Mouse (Mus musculus) adrenal gland, adult 8-10 months (tissue): Measurements from ENCODE around the gene Emilin1. TPM values are rescaled to one million over a fixed set of nuclear protein-coding genes. Genes with fewer than 3 reads are reported as not detected.

ENCODE experiments used
- DNase-seq: peaks from one replicate; pipeline ENCODE4 v3.0.0; 2022
- total RNA-seq, 4 experiments: library from RNA; stranded (reverse); gene quantifications; 2 replicates each; pipeline ENCODE4 v1.2.4; 2022

The Emilin1 gene
- total RNA-seq, 4 experiments from 2014 or later: 48.7 to 62.4 (median 51.8) TPM

- no peak for DNase-seq
Measured at GRCm38 (mm10) chr5:30908426-30909299, 4.5 kb upstream of the Emilin1 start.

- no peak for DNase-seq
Measured at GRCm38 (mm10) chr5:30909300-30909659, 3.9 kb upstream of the Emilin1 start.

GRCm38 (mm10) chr5:30909863-30910262, 3.3 kb upstream of the Emilin1 start:
- no peak for DNase-seq

- DNase-seq: no peak
Measured at GRCm38 (mm10) chr5:30910481-30910880, 2.7 kb upstream of the Emilin1 start.

GRCm38 (mm10) chr5:30912156-30912555, 1.0 kb upstream of the Emilin1 start:
- no peak for DNase-seq

- DNase-seq: no peak
Measured at GRCm38 (mm10) chr5:30914101-30914635, 966 bp downstream of the Emilin1 start.

GRCm38 (mm10) chr5:30914849-30915248, 1.6 kb downstream of the Emilin1 start:
- no peak for DNase-seq

- peak; percentile 42 for DNase-seq
Measured at GRCm38 (mm10) chr5:30915456-30915855, 2.3 kb downstream of the Emilin1 start.

GRCm38 (mm10) chr5:30915974-30916433, 2.8 kb downstream of the Emilin1 start:
- DNase-seq: peak; percentile 92

GRCm38 (mm10) chr5:30916841-30917240, 3.6 kb downstream of the Emilin1 start:
- DNase-seq: no peak

- DNase-seq: no peak
Measured at GRCm38 (mm10) chr5:30917348-30917747, 4.1 kb downstream of the Emilin1 start.

- DNase-seq: no peak
Measured at GRCm38 (mm10) chr5:30917891-30918670, 4.9 kb downstream of the Emilin1 start.

- DNase-seq: no peak
Measured at GRCm38 (mm10) chr5:30918691-30919090, 5.5 kb downstream of the Emilin1 start.

GRCm38 (mm10) chr5:30919831-30920614, 6.8 kb downstream of the Emilin1 start:
- no peak for DNase-seq

- no peak for DNase-seq
Measured at GRCm38 (mm10) chr5:30920621-30921020, 7.4 kb downstream of the Emilin1 start.

- peak; percentile 80 for DNase-seq
Measured at GRCm38 (mm10) chr5:30921256-30922033, 8.2 kb downstream of the Emilin1 start, which contains the start of gene Khk. Gene Khk (plus strand): TSS chr5:30921431.

GRCm38 (mm10) chr5:30922581-30923041, 9.4 kb downstream of the Emilin1 start:
- no peak for DNase-seq

GRCm38 (mm10) chr5:30923119-30923518, 9.9 kb downstream of the Emilin1 start:
- DNase-seq: no peak

GRCm38 (mm10) chr5:30924614-30925013, 11.4 kb downstream of the Emilin1 start:
- no peak for DNase-seq

- DNase-seq: no peak
Measured at GRCm38 (mm10) chr5:30925217-30925616, 12.0 kb downstream of the Emilin1 start.

GRCm38 (mm10) chr5:30926073-30926472, 12.9 kb downstream of the Emilin1 start:
- no peak for DNase-seq
